In the genomic region with DNA sequence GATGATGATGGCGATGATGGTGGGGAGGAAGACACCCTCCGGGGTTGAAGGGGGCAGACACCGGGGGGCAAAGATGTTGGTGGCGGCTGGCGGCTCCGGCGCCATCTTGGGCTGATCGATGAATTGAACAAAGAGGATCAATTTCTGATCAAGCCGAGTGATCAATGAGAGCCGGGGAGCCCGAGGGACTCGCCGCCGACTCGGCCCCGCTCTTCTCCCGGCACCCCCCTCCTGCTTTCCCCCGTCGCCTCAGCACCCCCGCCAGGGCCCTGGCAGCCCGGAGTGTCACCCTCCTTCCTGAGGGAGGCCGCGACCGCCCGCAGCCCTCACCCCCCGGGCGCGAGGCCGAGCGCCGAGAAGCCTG, we compare ENCODE assay signal across 8 mouse cellular contexts. TPM values are rescaled to one million over a fixed set of nuclear protein-coding genes. Genes with fewer than 3 reads are reported as not detected.
DNase-seq lines count a peak whose midpoint lies in the region; ATAC-seq and TF ChIP-seq lines count a peak whose summit lies in the region.

No protein-coding gene starts in this region.

- peaks cover 2% of the 10 kb centered on the region for H3K4me1 ChIP-seq in brown adipose tissue, adult 24 weeks (ENCODE audit: control insufficient read depth, insufficient read depth, insufficient read length, low read length)
- H3K4me1 ChIP-seq in hindbrain, postnatal 0 days (ENCODE audit: insufficient read depth, low read length): no peaks in the 10 kb centered on the region
- H3K4me1 ChIP-seq in midbrain, embryonic 14.5 days (ENCODE audit: control insufficient read depth, insufficient read depth, low read length): peaks cover 32% of the 10 kb centered on the region

- peak overlapping the region; percentile 79 for H3K27ac ChIP-seq in brown adipose tissue, adult 24 weeks (replicated peaks; ENCODE audit: low read depth, low read length)
- peak overlapping the region; percentile 91 for H3K27ac ChIP-seq in hindbrain, postnatal 0 days
- peak overlapping the region; percentile 97 for H3K27ac ChIP-seq in midbrain, embryonic 14.5 days (replicated peaks; ENCODE audit: low read depth, low read length)

- no peaks in the 10 kb centered on the region for H3K9me3 ChIP-seq in hindbrain, postnatal 0 days (ENCODE audit: low read length)
- no peaks in the 10 kb centered on the region for H3K9me3 ChIP-seq in midbrain, embryonic 14.5 days (ENCODE audit: control insufficient read depth, low read length)

- H3K36me3 ChIP-seq in hindbrain, postnatal 0 days (ENCODE audit: insufficient read depth, low read length): no peaks in the 10 kb centered on the region
- no peaks in the 10 kb centered on the region for H3K36me3 ChIP-seq in midbrain, embryonic 14.5 days (ENCODE audit: control insufficient read depth, insufficient read depth, low read length)

- H3K4me2 ChIP-seq in hindbrain, postnatal 0 days (ENCODE audit: low read depth, low read length): peak overlapping the region; percentile 100
- peak overlapping the region; percentile 97 for H3K4me2 ChIP-seq in midbrain, embryonic 14.5 days (ENCODE audit: low read length)

- no peak for TF ChIP-seq CTCF in hindbrain, postnatal 0 days (IDR thresholded peaks at IDR 0.05; ENCODE audit: low read depth)

- H3K27me3 ChIP-seq in hindbrain, postnatal 0 days (ENCODE audit: insufficient read depth, low read length): 0 out of 2 replicates have a peak, but pooled peaks cover 8% of the 10 kb centered on the region
- peaks cover 18% of the 10 kb centered on the region for H3K27me3 ChIP-seq in midbrain, embryonic 14.5 days (ENCODE audit: control insufficient read depth, insufficient read depth, low read length)

- peak overlapping the region; percentile 97 for H3K4me3 ChIP-seq in brown adipose tissue, adult 24 weeks (ENCODE audit: insufficient read depth, low read depth, low read length)
- peak overlapping the region; percentile 99 for H3K4me3 ChIP-seq in hindbrain, postnatal 0 days (ENCODE audit: low read length)
- H3K4me3 ChIP-seq in midbrain, embryonic 14.5 days (replicated peaks; ENCODE audit: low read depth, low read length): peak overlapping the region; percentile 77

- peak overlapping the region; percentile 94 for H3K9ac ChIP-seq in hindbrain, postnatal 0 days (replicated peaks; ENCODE audit: low read length)
- H3K9ac ChIP-seq in midbrain, embryonic 14.5 days (replicated peaks; ENCODE audit: low read length): peak overlapping the region; percentile 95

- WGBS in hindbrain, postnatal 0 days: 2% methylated on average over 31 of the region's 31 CpGs
- WGBS in midbrain, embryonic 14.5 days: under 1% methylated on average over 31 of the region's 31 CpGs

- ATAC-seq in hindbrain, postnatal 0 days: peak; percentile 56
- ATAC-seq in midbrain, embryonic 14.5 days (ENCODE audit: low FRiP score, low TSS enrichment): peak; percentile 51

- DNase-seq in cerebellum, adult 11 months: peak; percentile 47
- no peak for DNase-seq in cerebellum, postnatal 25 days
- DNase-seq in left cerebral cortex, adult 8-10 months (ENCODE audit: low spot score in 2 of 2): peak; percentile 12 to 25
- no peak for DNase-seq in left cerebral cortex, adult 9 months (ENCODE audit: low spot score in 2 of 2)
- no peak for DNase-seq in hindbrain, postnatal 0 days (ENCODE audit: low spot score)
- no peak for DNase-seq in midbrain, embryonic 14.5 days
- no peak for DNase-seq in adrenal gland, postnatal 25 days

RNA-seq across cellular contexts. Expression of gene Cux1, which starts 0.5 kb away (rescaled TPM):
- 100 to 1,000 TPM; 101 to 114 (median 107) TPM for total RNA-seq in left cerebral cortex, adult 8-10 months (2022)
- 31.0 and 45.7 TPM in 2 replicates for polyA plus RNA-seq in brown adipose tissue, adult 24 weeks (2012; ENCODE audit: insufficient read depth, insufficient read length, missing spikeins)
- 132 and 137 TPM in 2 replicates for total RNA-seq in hindbrain, postnatal 0 days (2014; rRNA removed)
- polyA plus RNA-seq in hindbrain, postnatal 0 days (2015; fragmentation: Nextera tagmentation; extraction: Ambion mirVana): 81.1 and 86.3 TPM in 2 replicates
- polyA plus RNA-seq in midbrain, embryonic 14.5 days (2014; fragmentation: Nextera tagmentation; extraction: Ambion mirVana): 109 and 112 TPM in 2 replicates
- 109 and 110 TPM in 2 replicates for total RNA-seq in adrenal gland, postnatal 25 days (2021)

Comparison
In these comparisons a context has a peak if more than half of its experiments do, and no peak if none do; other contexts are left out.
1. DNase-seq: peak in cerebellum, adult 11 months (single experiment) and left cerebral cortex, adult 8-10 months (2 of 2); none in cerebellum, postnatal 25 days (0 of 2), left cerebral cortex, adult 9 months (0 of 2), hindbrain, postnatal 0 days (single experiment), midbrain, embryonic 14.5 days (single experiment) and adrenal gland, postnatal 25 days (single experiment).
2. Peak in every context shown above with its lines, with median percentiles within 50 percentile points of each other: H3K27ac ChIP-seq and H3K4me3 ChIP-seq.